Mouse (Mus musculus): ENCODE data around the gene Wnt7b. TPM values are rescaled to one million over a fixed set of nuclear protein-coding genes. Genes with fewer than 3 reads are reported as not detected.

Wnt7b gene
- total and polyA plus RNA-seq, 3 experiments: not detected

DNA sequence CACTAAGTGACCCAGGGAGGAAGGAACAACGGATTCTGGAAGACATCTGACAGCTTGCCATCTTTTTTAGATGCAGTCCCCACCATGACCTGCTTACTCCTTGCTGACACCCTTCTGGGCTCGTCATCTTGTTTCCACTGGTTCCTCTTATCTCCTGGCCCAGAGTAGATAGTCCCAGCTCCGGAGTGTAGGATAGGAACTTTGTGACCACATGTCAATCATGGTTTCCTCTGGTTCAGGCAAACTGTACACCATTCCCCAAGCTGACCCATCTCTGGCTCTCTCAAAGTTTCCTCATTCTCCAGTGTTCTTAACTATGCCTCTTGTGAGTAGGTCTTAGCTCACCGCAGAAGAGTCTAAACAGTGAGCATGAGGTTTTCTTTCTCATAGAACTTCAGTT lies 10.4 kb upstream of the Wnt7b start:
- Histone ChIP-seq H3K79me2 (replicated peaks; ENCODE audit: control insufficient read depth, extremely low read depth, insufficient read depth, poor library complexity, severe bottlenecking) (no peaks in the 10 kb centered on the region), H3K27ac (ENCODE audit: insufficient read depth, low read depth) (no peak overlapping the region), H3K9me3 (replicated peaks; ENCODE audit: low read length) (peaks cover 9% of the 10 kb centered on the region), H3K36me3 (replicated peaks in 1 of 2; ENCODE audit: control insufficient read depth in 1 of 2, insufficient read depth in 1 of 2, low read length in 1 of 2) (no peaks in the 10 kb centered on the region), H3K27me3 (replicated peaks) (peaks cover 43% of the 10 kb centered on the region), H3K4me2 (ENCODE audit: insufficient read depth, low read depth, poor library complexity, severe bottlenecking) (no peak overlapping the region), H3K9ac (ENCODE audit: insufficient read depth, low read depth) (no peak overlapping the region), H3K4me3 (replicated peaks in 1 of 3; ENCODE audit: low read depth in 2 of 3, low read length in 2 of 3, poor library complexity in 1 of 3) (no peak overlapping the region), H3K4me1 (ENCODE audit: control insufficient read depth in 1 of 2, insufficient read depth in 2 of 2) (peaks cover 4 to 5% of the 10 kb centered on the region in 2 experiments; a peak in 2 of 4 replicates)
- no peak for DNase-seq (ENCODE audit: extremely low read depth)
- dilution Hi-C loops (cut with MboI; ENCODE audit: extremely low pct_ligation_motif_present, extremely low pct_unique_long_range_greater_than_20kb, low sequenced_read_pairs) (no loop called here), in situ Hi-C loops (cut with MboI; ENCODE audit: low pct_ligation_motif_present, low pct_unique_long_range_greater_than_20kb, low sequenced_read_pairs) (no loop called here)
- no peak for TF ChIP-seq ZKSCAN1 (IDR thresholded peaks at IDR 0.05; ENCODE audit: borderline replicate concordance, low read depth, low read length)
- no peak for TF ChIP-seq JUN (IDR thresholded peaks at IDR 0.05; ENCODE audit: insufficient read depth, low read depth, low read length)
- TF ChIP-seq KAT2A (IDR thresholded peaks at IDR 0.05; ENCODE audit: insufficient replicate concordance, low read length): no peak
- no peak for TF ChIP-seq RCOR1 (conservative IDR thresholded peaks at IDR 0.05; ENCODE audit: low read depth, low read length)
- no peak for TF ChIP-seq POLR2AphosphoS2 (IDR thresholded peaks at IDR 0.05; ENCODE audit: low read depth, low read length)
- no peak for TF ChIP-seq MAFK (IDR thresholded peaks at IDR 0.05; ENCODE audit: insufficient replicate concordance, low read length)

DNA sequence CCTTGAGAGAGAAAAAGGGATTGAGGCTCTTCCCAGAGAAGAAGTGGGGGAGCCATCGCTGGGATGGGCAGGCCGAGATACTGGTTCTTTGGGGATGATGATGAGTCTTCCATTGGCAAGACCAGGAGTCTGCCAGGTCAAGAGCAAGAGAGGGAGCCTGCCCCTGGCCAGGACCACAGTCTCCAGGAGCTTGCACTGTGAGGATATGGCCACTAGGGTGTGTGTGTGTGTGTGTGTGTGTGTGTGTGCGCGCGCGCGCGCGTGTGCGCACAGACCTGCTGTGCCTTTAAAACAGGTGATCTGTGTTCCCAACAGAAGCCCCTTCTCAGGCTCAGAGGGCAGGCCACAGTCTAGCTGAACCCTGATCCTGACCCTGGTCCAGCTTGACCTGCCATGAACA lies 8.6 kb upstream of the Wnt7b start:
- Histone ChIP-seq H3K36me3 (replicated peaks in 1 of 2; ENCODE audit: control insufficient read depth in 1 of 2, insufficient read depth in 1 of 2, low read length in 1 of 2) (no peaks in the 10 kb centered on the region), H3K4me1 (ENCODE audit: control insufficient read depth in 1 of 2, insufficient read depth in 2 of 2) (no peaks in the 10 kb centered on the region), H3K27ac (ENCODE audit: insufficient read depth, low read depth) (no peak overlapping the region), H3K27me3 (replicated peaks) (peaks cover 62% of the 10 kb centered on the region), H3K9me3 (replicated peaks; ENCODE audit: low read length) (peaks cover 16% of the 10 kb centered on the region), H3K9ac (ENCODE audit: insufficient read depth, low read depth) (no peak overlapping the region), H3K4me2 (ENCODE audit: insufficient read depth, low read depth, poor library complexity, severe bottlenecking) (no peak overlapping the region), H3K79me2 (replicated peaks; ENCODE audit: control insufficient read depth, extremely low read depth, insufficient read depth, poor library complexity, severe bottlenecking) (no peaks in the 10 kb centered on the region), H3K4me3 (replicated peaks in 1 of 3; ENCODE audit: low read depth in 2 of 3, low read length in 2 of 3, poor library complexity in 1 of 3) (no peak overlapping the region)
- no peak for DNase-seq (ENCODE audit: extremely low read depth)
- dilution Hi-C loops (cut with MboI; ENCODE audit: extremely low pct_ligation_motif_present, extremely low pct_unique_long_range_greater_than_20kb, low sequenced_read_pairs): no loop called here
- TF ChIP-seq POLR2A (IDR thresholded peaks at IDR 0.05; ENCODE audit: low read depth, low read length) (no peak), RCOR1 (conservative IDR thresholded peaks at IDR 0.05; ENCODE audit: low read depth, low read length) (no peak), CHD1 (IDR thresholded peaks at IDR 0.05; ENCODE audit: low read depth, low read length) (no peak), USF2 (conservative IDR thresholded peaks at IDR 0.05; ENCODE audit: low read depth, low read length) (no peak), ZKSCAN1 (IDR thresholded peaks at IDR 0.05; ENCODE audit: borderline replicate concordance, low read depth, low read length) (no peak), MAFK (IDR thresholded peaks at IDR 0.05; ENCODE audit: insufficient replicate concordance, low read length) (no peak), JUND (conservative IDR thresholded peaks at IDR 0.05; ENCODE audit: low read depth, low read length) (no peak), UBTF (IDR thresholded peaks at IDR 0.05; ENCODE audit: low read depth, low read length) (no peak), POLR2AphosphoS2 (IDR thresholded peaks at IDR 0.05; ENCODE audit: low read depth, low read length) (no peak), EP300 (IDR thresholded peaks at IDR 0.05; ENCODE audit: low read length) (no peak), TCF12 (IDR thresholded peaks at IDR 0.05; ENCODE audit: low read depth, low read length) (no peak), MYC (IDR thresholded peaks at IDR 0.05; ENCODE audit: low read depth, low read length) (no peak), CHD2 (IDR thresholded peaks at IDR 0.05; ENCODE audit: low read length) (no peak), NELFE (IDR thresholded peaks at IDR 0.05; ENCODE audit: low read depth, low read length) (no peak)
- in situ Hi-C loops (cut with MboI; ENCODE audit: low pct_ligation_motif_present, low pct_unique_long_range_greater_than_20kb, low sequenced_read_pairs): no loop called here
